Mouse (Mus musculus): ENCODE measurements around the gene Fnbp4. TPM values are rescaled to one million over a fixed set of nuclear protein-coding genes. Genes with fewer than 3 reads are reported as not detected.

Gene Fnbp4
- 35.7 and 39.6 TPM in 2 replicates for polyA plus RNA-seq (2012; rRNA removed; ENCODE audit: low replicate concordance)

GRCm38 (mm10) chr2:90745053-90745678 lies at the start of gene Fnbp4:
Gene Fnbp4, plus strand, starts transcription at chr2:90745370.

GRCm38 (mm10) chr2:90782458-90782857 lies 37.3 kb downstream of the Fnbp4 start, which contains the start of gene Agbl2:
Gene Agbl2, plus strand, starts transcription at chr2:90782727.

Other genes with a start within 250 kb of the Fnbp4 start
- gene Ptprj, start 164.7 kb upstream of the Fnbp4 start, polyA plus RNA-seq (2012; rRNA removed; ENCODE audit: low replicate concordance), result 9.8 and 12.9 TPM in 2 replicates
- gene Nup160, start 68.2 kb upstream of the Fnbp4 start, polyA plus RNA-seq (2012; rRNA removed; ENCODE audit: low replicate concordance), result 5.5 and 10.0 TPM in 2 replicates
- 0.20 and 0.45 TPM in 2 replicates for gene Agbl2, start 37.4 kb downstream of the Fnbp4 start, polyA plus RNA-seq (2012; rRNA removed; ENCODE audit: low replicate concordance)
- 63.1 and 247 TPM in 2 replicates for gene Mtch2, start 101.8 kb downstream of the Fnbp4 start, polyA plus RNA-seq (2012; rRNA removed; ENCODE audit: low replicate concordance)
- gene C1qtnf4, start 140.5 kb downstream of the Fnbp4 start, polyA plus RNA-seq (2012; rRNA removed; ENCODE audit: low replicate concordance), result 5.1 and 7.1 TPM in 2 replicates
- 14.0 and 22.8 TPM in 2 replicates for gene Kbtbd4, start 159.4 kb downstream of the Fnbp4 start, polyA plus RNA-seq (2012; rRNA removed; ENCODE audit: low replicate concordance)
- 135 and 410 TPM in 2 replicates for gene Ndufs3, start 159.5 kb downstream of the Fnbp4 start, polyA plus RNA-seq (2012; rRNA removed; ENCODE audit: low replicate concordance)
- gene Celf1, start 195.0 kb downstream of the Fnbp4 start, polyA plus RNA-seq (2012; rRNA removed; ENCODE audit: low replicate concordance), result 27.0 and 45.9 TPM in 2 replicates

Measured in mammary gland, adult 2 months (tissue).